In the genomic region with DNA sequence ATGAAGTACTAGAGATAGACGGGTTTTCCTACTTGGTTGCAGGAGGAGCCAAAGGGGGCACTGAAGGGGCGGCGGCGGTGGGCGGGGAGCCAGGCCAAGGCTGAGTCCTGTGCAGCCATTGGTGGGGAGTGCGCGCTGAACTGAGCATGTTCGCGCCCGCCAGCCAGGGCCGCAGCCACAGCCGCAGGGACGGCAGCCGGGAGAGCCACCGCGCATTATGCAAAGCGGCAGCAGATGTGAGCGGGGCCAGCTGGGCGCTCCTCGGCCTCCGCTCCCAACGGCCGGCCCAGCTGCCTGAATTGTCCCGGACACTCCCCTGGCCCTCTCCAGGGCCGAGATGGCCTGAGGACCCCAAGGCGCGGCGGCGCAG, we compare ENCODE assay signal across 9 mouse cellular contexts. TPM values are rescaled to one million over a fixed set of nuclear protein-coding genes. Genes with fewer than 3 reads are reported as not detected.
A peak's percentile ranks its signal among the peaks of the same experiment; 100 is the strongest.
DNase-seq lines count a peak whose midpoint lies in the region; ATAC-seq and TF ChIP-seq lines count a peak whose summit lies in the region.
"Had no signal": no experiment of that assay in that cellular context is flagged by ENCODE, and none has a peak within 500 bp of the region (broad histone marks: within the 10 kb centered on the region; RNA-seq: fewer than 3 reads in every experiment).

A gene (plus strand): TSS at position 165 of the 370 bp plus-strand sequence.

- no peak for TF ChIP-seq CTCF in kidney, postnatal 0 days (IDR thresholded peaks at IDR 0.05; ENCODE audit: low read depth)

- peak within 1 kb of the TSS; percentile 43 for H3K4me3 ChIP-seq in kidney, postnatal 0 days (replicated peaks; ENCODE audit: low read depth, low read length)
- peak within 1 kb of the TSS; percentile 57 for H3K4me3 ChIP-seq in liver, embryonic 11.5 days (ENCODE audit: low read depth, low read length)
- peak within 1 kb of the TSS; percentile 75 for H3K4me3 ChIP-seq in neural tube, embryonic 12.5 days

- H3K27me3 ChIP-seq in kidney, postnatal 0 days (ENCODE audit: insufficient read depth, low read length) = peaks cover 6% of the 10 kb centered on the region; the same call in 1 of the 2 replicates
- peaks cover 30% of the 10 kb centered on the region for H3K27me3 ChIP-seq in liver, embryonic 11.5 days (replicated peaks; ENCODE audit: control insufficient read depth, insufficient read depth, low read length)
- H3K27me3 ChIP-seq in neural tube, embryonic 12.5 days (replicated peaks) = no peaks in the 10 kb centered on the region

- peak within 1 kb of the TSS; percentile 27 for H3K9ac ChIP-seq in kidney, postnatal 0 days (ENCODE audit: low read depth, low read length)
- peak within 1 kb of the TSS; percentile 47; the same call in 1 of the 2 replicates for H3K9ac ChIP-seq in liver, embryonic 11.5 days (ENCODE audit: low read depth, low read length)
- H3K9ac ChIP-seq in neural tube, embryonic 12.5 days = peak within 1 kb of the TSS; percentile 94

- ATAC-seq in granulocyte monocyte progenitor cell, adult 5-6 weeks (replicated peaks; ENCODE audit: poor library complexity, severe bottlenecking) = peak; percentile 81
- peak; percentile 80 for ATAC-seq in kidney, postnatal 0 days (replicated peaks; ENCODE audit: low FRiP score, low read depth)
- ATAC-seq in liver, embryonic 11.5 days (replicated peaks; ENCODE audit: low FRiP score) = peak; percentile 93
- peak; percentile 94 for ATAC-seq in neural tube, embryonic 12.5 days (ENCODE audit: low FRiP score, low read depth)

- no peaks in the 10 kb centered on the region for H3K9me3 ChIP-seq in kidney, postnatal 0 days (replicated peaks; ENCODE audit: low read length)
- no peaks in the 10 kb centered on the region for H3K9me3 ChIP-seq in liver, embryonic 11.5 days (ENCODE audit: control insufficient read depth, low read length)
- H3K9me3 ChIP-seq in neural tube, embryonic 12.5 days = no peaks in the 10 kb centered on the region

- no peak within 1 kb of the TSS for H3K27ac ChIP-seq in kidney, postnatal 0 days
- no peak within 1 kb of the TSS for H3K27ac ChIP-seq in liver, embryonic 11.5 days (ENCODE audit: low read depth, low read length)
- H3K27ac ChIP-seq in neural tube, embryonic 12.5 days = peak within 1 kb of the TSS; percentile 83

- no peaks in the 10 kb centered on the region for H3K36me3 ChIP-seq in kidney, postnatal 0 days (ENCODE audit: insufficient read depth, low read length)
- no peaks in the 10 kb centered on the region for H3K36me3 ChIP-seq in liver, embryonic 11.5 days (ENCODE audit: control insufficient read depth, insufficient read depth, low read length)
- no peaks in the 10 kb centered on the region for H3K36me3 ChIP-seq in neural tube, embryonic 12.5 days
- H3K36me3 ChIP-seq: G1E had no signal

- H3K4me1 ChIP-seq in kidney, postnatal 0 days (replicated peaks; ENCODE audit: insufficient read depth, low read length) = peaks cover 10% of the 10 kb centered on the region
- H3K4me1 ChIP-seq in liver, embryonic 11.5 days (replicated peaks; ENCODE audit: control insufficient read depth, insufficient read depth, low read length) = 0 out of 2 replicates have a peak, but pooled peaks cover 9% of the 10 kb centered on the region
- peaks cover 46% of the 10 kb centered on the region for H3K4me1 ChIP-seq in neural tube, embryonic 12.5 days

- peak; percentile 2 to 7 for DNase-seq in spleen, adult 18-20 months
- no peak for DNase-seq in spleen, adult 12 weeks (ENCODE audit: low spot score)
- DNase-seq in embryo, embryonic 9.5 days (ENCODE audit: extremely low spot score) = peak; percentile 85
- DNase-seq in kidney, postnatal 0 days (ENCODE audit: low spot score) = peak; percentile 70
- peak; percentile 66 for DNase-seq in liver, embryonic 11.5 days (ENCODE audit: low spot score)
- DNase-seq in telencephalon, adult 2 months (ENCODE audit: low read depth, low spot score) = peak; percentile 65

- under 1% methylated on average over 29 of the region's 29 CpGs for WGBS in kidney, postnatal 0 days
- WGBS in liver, embryonic 11.5 days = under 1% methylated on average over 29 of the region's 29 CpGs
- under 1% methylated on average over 29 of the region's 29 CpGs for WGBS in neural tube, embryonic 12.5 days

- H3K4me2 ChIP-seq in kidney, postnatal 0 days (ENCODE audit: low read length) = peak within 1 kb of the TSS; percentile 95
- H3K4me2 ChIP-seq in liver, embryonic 11.5 days = peak within 1 kb of the TSS; percentile 96
- H3K4me2 ChIP-seq in neural tube, embryonic 12.5 days (replicated peaks) = peak within 1 kb of the TSS; percentile 97

RNA-seq across cellular contexts. Expression of the gene that starts here (rescaled TPM):
- total RNA-seq in granulocyte monocyte progenitor cell, adult 5-6 weeks (2014; fragmentation: Nextera tagmentation) = not detected in 2 replicates
- not detected in 2 replicates for total RNA-seq in granulocyte monocyte progenitor cell, adult 5-6 weeks (2017)
- 0.14 and 0.33 TPM in 2 replicates for polyA plus RNA-seq in kidney, postnatal 0 days (2015; fragmentation: Nextera tagmentation; extraction: Ambion mirVana)
- polyA plus RNA-seq in liver, embryonic 11.5 days (2014; fragmentation: Nextera tagmentation; extraction: Ambion mirVana) = 0.41 and 0.55 TPM in 2 replicates
- polyA plus RNA-seq in neural tube, embryonic 12.5 days (2016; fragmentation: Nextera tagmentation; extraction: Ambion mirVana) = 7.5 and 9.8 TPM in 2 replicates
- total RNA-seq: G1E had no signal
- polyA plus RNA-seq: G1E had no signal

Comparison
In these comparisons a context has a peak if more than half of its experiments do, and no peak if none do; other contexts are left out.
1. Peak in ATAC-seq in granulocyte monocyte progenitor cell, adult 5-6 weeks; RNA of the gene not detected or under 1 TPM.
2. Peak in DNase-seq, ATAC-seq, H3K4me3 ChIP-seq, H3K9ac ChIP-seq and H3K4me2 ChIP-seq in kidney, postnatal 0 days; RNA of the gene not detected or under 1 TPM.
3. Peak in DNase-seq, ATAC-seq, H3K4me3 ChIP-seq, H3K9ac ChIP-seq and H3K4me2 ChIP-seq in liver, embryonic 11.5 days; RNA of the gene not detected or under 1 TPM.
4. H3K9ac ChIP-seq: peak in every context shown above with its lines; median percentile 94 in neural tube, embryonic 12.5 days; 47 in liver, embryonic 11.5 days; 27 in kidney, postnatal 0 days.